Mouse (Mus musculus): ENCODE results near the gene Srsf3.
"Not testable (repeated sequence)": the region's sequence is repeated elsewhere in the genome, so short reads cannot be mapped to it uniquely, and the experiment has no call there.

The Srsf3 gene

DNA sequence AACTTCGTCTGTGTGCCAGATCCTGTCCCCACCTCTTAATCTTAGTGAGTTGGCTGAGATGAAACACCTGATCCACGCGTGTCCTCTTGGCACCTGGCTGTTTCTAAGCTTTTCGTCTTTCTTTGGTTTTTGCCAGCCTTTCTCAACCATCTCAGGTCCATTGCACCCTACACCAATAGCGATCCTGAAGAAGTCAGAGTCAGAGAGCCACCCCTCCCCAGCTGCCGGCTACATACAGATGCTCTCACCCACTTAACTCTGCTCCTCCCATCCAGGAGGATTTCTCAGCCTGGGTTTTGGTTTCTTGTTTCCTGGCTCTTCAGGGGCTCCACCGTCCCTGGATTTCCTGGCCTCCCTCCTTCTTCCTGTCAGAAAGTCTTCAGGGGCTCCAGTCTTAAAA, 13.0 kb upstream of the Srsf3 start:
- no peak for DNase-seq

DNA sequence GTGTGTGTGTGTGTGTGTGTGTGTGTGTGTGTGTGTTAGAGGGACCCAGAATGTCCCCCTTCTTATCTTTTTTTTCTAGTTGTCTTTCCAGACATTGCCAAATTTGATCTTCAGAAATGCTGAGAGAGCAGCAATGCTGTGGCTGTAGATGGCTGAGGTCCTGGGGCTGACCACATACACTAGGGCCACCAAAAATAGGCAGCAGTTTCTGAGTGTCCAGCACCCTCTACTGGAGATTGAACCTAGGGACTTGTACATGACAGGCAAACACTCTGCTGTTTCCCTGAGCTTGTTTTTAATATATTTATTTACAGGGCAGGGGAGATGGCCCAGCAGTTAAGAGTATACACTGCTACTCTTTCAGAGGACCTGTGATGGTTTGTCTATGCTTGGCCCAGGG, 12.0 kb upstream of the Srsf3 start:
- peak in 1 of 2 experiments; percentile 25 for DNase-seq

DNA sequence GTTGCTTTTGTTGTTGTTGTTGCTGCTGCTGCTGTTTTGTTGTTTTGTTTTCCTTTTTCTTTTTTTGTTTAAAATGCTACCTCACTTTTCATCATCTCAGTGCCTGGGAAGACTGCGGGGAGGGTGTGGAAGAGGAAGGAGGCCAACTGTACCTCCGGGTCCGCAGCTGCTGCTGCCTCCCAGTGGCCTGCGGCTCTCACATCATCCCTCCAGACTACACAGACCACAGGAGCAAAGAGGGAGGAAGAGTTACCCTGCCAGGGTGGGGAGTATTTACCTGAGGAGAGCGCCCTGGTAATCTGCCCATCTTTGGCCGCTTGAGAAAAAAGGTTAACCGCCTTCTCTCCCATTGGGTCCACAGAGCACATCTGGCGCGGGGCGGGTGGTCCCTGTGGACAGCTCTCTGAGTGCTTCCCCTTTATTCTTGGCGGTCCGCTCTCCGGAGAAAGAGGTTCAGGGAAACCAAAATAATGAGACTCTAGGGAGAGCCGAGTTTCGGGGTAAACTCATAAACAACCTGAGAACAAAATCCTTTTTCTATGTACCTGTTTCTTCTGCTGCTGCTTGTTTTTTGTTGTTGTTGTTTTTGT, 10.1 kb upstream of the Srsf3 start:
- peak in 1 of 2 experiments; percentile 28 for DNase-seq

DNA sequence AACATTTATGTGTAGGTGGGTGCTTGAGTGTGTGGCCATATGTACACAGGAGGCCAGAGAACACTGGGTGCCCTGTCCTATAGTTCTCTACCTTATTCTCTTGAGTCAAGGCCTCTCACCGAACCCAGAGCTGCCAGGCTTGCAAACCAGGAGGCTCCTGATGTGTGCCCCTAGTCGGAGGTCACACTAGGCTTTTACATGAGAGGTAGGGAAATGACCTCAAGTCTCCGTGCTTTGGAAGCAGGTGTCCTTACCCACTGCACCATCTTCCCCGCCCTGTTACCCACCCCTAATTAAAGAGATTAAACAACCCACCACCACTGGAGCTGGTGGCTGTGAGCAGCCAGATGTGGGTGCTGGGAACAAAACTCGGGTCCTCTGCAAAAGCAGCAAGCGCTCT, 9.1 kb upstream of the Srsf3 start:
- no peak for DNase-seq

DNA sequence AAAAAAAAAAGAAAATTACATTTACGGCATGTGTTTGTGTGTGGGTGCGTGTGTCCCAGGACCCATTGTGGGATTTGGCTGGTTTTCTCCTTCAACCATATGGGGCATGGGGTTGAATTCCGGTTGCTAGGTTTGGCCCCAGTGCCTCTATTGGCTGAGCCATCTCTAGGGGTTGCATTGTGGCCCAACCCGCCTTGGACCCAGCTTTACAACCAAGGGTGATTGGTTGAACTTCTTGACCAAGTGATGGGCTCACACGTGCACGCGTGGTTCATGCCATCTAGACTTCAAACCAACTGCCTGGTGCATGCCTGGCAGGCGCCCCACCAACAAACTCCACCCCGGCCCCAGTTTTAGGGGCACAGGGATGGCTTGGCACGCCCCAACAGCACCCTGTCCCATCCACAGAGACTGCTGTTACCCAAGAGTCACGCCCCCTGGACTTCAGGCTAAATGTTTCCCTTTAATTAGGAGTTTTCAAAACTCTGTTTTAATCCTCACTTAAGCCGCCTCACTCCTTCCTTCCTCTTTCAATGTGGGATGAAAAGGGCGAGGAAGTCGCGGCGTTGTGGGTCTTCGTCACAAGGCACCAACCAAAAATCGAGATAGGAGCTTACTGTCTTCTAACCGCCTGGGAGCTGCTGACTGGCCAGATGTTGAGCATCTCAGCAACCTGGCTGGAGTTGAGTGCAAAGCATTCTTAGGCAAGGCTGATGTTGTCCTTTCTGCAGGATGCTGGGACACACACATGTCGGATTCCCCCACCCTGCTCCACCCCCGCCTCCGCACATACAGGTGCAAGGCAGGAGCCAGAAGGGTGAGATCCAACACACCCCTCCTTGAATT, 8.2 kb upstream of the Srsf3 start:
- DNase-seq, result no peak

DNA sequence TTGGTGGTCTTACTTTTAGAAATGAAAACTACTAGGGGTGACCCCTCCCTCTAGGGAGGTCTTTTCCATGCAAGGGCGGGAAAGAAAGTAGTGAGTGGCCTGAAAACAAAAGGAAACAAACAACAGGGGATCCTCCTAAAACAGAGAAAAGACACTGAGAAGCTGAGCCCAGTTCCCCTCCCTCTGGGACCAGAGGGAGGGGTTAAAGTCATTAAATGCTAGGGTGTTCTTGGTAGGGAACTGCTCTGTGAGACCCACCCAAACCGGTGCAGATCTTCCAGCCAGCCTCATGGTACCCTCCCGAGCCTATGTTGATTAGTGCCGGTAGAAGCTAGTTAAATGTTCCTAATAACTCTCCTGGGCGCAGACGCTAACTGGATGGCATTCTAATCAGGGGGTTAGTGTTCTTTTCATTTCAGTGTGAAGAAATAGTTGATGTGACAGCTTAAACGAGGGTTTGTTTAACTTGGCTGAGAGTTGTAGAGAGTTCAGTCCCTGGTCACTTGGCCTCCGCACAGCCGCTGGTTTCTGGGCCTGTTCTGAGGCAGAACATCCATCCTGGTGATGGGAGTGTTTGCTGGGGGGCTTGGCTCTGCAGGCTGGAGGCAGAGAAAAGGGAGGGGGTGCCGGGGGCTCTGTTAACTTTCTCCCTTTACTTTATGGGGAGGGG, 7.4 kb upstream of the Srsf3 start:
- no peak for DNase-seq

DNA sequence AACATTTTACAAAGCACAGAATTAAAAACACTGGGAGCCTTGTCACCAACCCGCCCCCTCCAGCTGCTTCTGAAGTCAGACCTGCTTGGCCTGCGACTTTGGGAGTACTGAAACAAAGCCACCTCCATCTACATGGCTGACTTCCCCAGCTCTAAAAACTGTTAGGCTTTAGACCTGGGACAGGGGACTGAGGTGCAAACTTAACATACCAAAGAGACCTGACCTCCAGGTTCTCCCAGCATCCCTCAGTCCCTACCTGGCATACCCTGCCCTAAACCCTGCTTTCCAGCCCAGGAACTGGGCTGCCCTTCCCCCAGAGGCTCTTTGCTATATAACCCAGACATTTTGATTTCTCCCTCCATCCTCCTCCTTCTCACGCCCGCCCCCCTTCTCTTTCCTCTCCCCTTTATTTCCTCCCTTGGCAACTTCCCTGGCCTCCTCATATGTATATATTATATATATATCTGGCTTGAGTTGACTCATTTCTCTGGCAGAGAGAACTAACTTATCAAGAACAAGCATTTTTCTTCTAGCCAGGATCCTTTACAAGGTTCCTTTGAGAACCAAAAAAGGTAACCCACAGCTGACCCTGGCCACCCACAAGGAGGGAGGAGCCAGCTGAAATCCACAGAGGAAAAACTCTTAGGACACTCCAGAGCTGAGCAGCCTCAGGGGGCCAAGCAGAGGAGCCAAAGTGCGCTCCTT, 5.6 kb upstream of the Srsf3 start:
- no peak for DNase-seq

DNA sequence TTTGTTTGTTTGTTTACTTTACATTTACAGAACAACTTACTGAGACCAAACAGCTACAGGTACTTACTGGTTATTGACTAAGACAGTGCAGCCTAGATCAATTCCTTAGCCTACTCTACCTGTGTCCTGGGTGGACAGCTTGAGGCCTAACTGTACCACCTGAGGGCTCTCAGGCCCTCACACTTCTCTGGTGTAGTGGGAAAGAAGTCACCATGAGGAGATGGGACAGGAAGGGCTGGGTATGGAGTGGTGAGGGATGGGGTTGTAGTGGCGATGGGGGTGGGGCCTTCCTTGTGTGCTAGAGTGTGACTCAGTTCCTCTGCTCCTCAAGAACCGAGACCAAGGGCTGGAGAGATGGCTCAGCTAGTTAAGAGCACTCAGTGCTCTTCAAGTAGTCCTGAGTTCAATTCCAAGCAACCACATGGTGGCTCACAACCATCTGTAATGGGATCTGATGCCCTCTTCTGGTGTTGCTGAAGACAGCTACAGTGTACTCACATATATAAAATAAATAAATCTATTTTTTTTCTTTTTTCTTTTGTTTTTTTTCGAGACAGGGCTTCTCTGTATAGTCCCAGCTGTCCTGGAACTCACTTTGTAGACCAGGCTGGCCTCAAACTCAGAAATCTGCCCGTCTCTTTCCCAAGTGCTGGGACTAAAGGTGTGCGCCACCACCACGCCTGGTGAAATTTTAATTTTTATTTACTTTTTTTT, 1.9 kb upstream of the Srsf3 start:
- DNase-seq, result no peak

DNA sequence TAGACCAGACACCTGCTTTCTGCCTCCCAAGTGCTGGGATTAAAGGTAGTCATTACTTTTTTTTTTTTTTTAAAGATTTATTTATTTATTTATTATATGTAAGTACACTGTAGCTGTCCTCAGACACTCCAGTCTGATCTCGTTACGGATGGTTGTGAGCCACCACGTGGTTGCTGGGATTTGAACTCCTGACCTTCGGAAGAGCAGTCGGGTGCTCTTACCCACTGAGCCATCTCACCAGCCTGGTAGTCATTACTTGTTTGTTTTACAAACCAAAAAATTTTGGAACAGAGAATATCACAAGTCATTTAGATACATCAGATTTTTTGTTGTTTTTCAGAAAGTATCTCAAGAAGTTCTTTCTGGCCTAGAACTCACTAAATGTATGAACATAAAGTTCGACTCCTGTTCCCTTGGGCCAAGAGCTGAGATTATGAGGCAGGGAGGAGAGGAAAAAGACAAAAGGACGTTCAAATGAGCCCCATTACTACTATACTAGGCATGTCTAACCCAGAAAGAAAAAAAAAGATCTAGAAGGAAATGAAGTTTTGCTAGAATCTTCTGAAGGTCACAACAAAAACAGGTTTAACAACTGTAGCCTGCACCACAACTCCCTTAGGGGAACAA, 1.2 kb upstream of the Srsf3 start:
- DNase-seq, result not testable (repeated sequence)

DNA sequence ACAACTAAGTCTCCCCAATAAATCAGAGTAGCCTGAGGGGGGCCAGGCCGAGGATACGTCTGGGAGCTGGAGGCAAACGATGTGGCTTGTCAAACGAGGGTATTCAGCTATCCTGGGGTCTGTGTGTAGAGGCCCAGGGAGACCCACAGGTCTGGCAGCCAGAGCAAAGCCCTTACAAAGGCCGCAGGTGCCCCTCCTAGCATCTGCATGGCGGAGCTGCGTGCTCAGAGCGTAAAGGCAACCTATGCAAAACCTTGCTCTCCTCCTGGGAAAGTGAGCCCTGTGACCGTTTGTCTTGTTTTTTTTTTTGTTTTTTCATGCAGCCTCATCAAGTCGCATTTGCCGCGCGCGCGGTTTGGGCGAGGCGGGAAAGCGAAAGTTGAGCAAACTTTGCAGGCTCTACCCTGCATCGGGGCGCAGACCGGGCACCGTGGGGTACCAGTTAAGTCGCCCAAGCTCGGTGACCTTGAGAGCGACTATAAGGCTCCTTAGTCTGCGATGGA, 606 bp upstream of the Srsf3 start:
- no peak for DNase-seq

DNA sequence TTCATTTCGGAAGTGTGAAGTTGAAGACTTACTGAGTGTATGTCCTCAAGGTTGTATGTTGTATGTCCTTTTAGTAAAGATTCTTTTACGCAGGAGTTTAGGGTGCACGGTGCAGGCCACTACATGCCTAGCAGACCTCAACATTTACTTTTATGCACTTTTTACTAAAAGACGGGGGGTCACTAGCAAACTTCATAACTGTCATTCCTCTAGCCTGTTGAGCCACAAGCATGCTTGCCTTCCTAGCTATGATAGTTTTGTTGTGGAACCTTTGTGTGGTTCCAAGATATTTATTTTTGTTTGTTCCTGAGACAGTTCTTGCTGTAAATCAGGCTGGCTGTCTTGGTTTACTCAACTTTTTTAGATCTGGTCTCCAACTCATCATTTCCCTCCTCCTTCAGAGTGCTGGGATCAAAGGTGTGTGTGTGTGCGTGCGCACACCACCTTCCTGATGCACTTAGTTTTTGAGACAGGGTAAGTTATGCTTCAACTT, 1.2 kb downstream of the Srsf3 start:
- DNase-seq, result no peak

DNA sequence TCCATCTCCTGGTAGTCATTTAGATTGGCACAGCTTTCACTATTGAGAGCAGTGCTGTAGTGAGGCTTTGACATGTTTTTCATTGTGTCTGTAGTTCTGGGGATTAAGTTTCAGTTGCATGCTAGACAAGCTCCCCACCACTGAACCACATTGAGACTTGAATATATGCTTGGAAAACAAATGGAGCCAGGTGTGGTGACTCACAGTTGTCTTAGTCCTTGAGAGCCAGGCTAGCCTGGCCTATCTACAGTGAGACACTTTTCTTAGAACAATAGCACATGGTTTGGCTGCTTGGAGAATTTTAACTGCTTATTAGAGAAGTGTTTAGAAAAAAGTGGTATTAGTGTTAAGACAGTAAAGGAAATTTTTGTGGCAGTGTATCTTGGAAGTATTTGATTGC, 1.8 kb downstream of the Srsf3 start:
- no peak for DNase-seq

DNA sequence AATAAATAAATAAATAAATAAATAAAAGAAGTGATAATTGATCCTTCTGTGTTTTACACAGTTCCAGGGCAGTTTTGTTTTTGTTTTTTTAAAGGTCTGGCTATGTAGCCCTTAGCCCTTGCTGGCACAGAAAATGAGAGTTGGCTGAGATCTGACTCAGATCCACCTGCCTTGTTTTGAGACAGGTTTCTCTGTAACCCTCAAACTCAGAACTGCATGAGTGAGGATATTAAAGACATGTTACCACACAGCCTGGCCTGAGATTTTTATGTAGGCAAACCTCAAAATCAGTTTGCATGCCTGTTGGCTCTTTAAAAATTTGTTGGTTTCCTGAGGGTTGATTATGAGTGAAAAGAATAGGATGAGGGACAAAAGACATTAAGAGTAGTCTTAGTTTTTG, 3.1 kb downstream of the Srsf3 start:
- DNase-seq, result peak; percentile 56 to 59

DNA sequence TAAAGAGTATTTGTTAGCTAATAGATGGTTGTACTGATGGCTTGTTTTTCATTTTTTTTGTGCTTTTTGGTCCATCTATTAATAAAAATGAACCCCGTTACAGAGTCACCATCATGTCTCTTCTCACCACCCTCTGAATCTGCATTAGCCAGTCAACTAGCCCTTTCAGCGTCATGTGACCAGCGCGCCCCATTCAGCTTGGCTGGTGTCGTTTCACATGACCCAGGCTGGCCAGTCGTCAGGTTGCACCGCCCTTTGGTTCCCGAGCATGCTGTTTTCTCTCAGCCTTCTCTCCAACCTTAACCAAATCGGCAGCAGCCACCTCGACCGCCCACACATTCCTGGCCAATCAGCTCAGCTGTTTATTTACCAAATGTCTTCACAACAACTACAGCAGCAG, 6.9 kb downstream of the Srsf3 start:
- no peak for DNase-seq

DNA sequence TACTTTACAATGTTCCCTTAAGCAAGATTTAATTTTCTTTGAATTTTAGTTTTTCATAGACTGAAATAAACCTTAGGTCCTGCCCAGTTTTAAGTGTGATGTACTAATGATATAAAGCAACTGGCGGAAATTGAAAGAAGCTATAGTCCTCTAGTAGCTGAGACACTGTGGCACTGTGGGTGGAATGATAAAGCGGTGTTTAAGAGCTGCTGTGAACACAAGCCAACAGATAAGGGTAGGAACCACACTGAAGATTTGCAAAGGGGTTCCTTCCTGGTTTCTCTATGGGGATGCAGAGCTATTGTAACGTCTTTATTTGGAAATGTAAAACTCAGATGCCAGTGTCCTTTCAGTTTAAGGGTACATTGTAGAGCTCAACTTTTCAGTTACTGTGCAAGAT, 9.2 kb downstream of the Srsf3 start:
- not testable (repeated sequence) for DNase-seq

DNA sequence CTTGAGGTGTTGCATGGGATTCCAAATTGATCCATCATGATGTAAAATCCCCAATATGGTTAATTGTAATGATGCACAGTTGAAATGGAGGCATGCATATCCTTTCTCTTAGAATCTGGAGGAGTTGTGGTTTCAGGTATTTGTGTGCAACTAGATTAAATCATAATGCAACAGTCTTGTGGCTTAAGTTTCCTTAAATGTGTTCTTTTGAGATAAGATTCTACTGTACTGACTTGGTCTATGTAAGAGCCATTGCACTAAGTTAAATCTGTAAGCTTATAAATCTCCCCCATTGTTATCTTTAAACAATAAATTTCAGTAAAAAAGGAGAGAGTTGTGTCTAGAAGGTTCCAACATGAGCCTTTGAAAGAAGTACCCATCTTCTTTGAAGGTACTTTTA, 10.1 kb downstream of the Srsf3 start:
- DNase-seq, result no peak

DNA sequence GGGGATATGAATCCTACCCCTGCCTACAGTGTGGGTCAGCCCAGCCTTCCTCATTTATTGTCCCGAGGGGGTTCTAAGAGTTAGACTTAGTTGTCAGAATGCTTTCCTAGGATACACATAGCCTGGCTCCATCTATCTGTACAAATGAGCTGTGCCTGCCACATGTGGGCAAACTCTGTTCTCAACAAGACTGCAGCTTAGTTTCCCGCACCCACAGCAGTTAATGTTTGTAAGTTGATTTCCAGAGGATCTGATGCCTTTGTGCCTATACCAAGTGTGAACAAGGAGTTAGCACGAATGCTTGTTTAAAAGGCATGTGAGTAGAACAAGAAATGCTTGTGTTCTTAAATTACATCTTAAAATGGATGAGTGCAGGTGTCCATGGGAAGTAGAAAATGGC, 11.2 kb downstream of the Srsf3 start:
- DNase-seq, result no peak

DNA sequence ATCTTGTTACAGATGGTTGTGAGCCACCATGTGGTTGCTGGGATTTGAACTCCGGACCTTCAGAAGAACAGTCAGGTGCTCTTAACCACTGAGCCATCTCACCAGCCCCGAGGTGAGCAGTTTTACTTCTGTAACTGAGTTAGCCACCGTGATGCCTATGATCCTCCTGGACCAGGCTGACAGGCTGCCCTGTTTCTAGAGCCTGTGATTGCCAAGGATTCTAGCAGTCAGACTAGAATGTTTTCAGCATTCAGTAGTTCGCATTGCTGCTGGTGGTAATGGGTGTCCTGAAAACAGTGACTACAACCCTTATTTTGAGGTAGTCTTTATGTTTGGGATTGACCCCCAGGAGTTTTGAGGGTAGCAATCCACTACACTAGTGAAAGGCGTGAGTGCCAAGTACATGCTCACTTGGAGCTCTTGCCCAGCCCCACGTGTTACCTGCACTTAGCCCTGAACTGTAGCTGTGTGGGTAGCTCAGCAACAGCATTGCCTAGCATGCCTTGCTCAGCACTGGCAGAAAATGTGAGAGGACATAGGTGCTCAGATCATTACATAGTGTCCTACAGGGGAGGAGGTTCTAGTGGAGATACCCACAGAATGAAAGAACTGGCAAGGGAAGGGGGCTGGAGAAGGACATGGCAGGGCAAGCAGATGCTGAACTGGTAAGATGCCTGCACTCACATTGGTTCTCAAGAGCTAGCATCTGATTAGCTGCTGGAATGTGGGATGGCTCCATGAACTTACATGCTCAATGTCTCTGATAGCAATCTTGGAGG, 11.9 kb downstream of the Srsf3 start:
- no peak for DNase-seq

DNA sequence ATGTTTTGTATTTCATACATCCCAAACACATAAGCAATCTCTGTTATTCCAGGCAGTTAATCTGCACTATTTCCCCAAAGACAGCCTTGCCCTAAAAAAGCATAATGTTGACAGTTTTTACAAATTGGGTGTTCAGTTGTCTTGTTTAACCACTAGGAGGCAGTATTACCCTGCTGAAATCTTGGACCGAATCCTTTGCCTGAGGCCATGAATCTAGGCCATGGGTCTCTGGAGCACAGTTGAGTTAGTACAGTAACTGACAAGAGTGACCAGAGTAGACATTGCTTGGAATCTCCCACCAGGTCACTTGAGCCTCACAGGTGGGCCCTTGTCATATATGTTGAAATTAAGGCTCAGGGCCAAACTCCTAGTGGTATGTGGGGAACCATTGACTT, 12.5 kb downstream of the Srsf3 start:
- DNase-seq, result peak; percentile 42 to 70

DNA sequence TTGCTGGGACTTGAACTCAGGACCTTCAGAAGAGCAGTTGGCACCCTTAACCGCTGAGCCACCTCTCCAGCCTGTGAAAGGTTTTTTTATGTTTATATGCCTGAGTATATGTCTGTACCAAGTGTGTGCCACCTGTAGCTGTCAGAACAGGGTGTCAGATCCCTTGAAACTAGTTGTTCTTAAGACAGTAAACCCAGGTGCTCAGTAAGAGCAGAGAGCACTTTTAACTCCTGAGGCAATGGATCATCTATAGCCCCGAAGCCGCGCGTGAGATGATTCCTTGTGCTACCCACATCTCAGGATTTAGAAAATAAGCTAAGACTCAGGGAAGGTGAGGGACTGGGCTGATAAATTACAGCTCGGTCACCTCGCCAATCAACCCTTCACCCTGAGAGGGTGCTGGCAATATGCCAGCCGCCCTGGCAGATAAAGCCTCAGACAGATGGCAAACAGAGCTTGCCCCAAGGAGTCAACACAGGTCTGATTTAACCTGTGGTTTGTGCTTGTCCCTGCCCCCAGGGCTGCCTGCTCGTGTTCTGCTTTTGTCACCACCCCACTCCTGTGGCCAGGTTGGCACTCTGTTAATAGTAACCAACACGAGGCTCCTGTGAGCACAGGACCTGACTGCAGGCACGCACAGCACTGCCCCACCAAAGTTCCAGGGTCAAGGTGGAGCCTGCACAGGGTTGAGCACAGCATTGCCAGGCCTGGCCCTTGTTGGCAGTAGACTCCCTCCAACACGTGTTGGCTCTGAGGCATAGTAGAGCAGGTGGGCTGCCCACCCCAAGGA, 13.5 kb downstream of the Srsf3 start:
- DNase-seq, result peak; percentile 82 to 87

Measured in cerebellum, postnatal 10 days (tissue).